Mouse (Mus musculus): ENCODE data around the gene 5330417H12Rik.

- TF ChIP-seq CTCF (IDR thresholded peaks at IDR 0.05; ENCODE audit: low read depth, low read length): no peak
- TF ChIP-seq POLR2A (IDR thresholded peaks at IDR 0.05; ENCODE audit: borderline replicate concordance, low read depth, low read length): no peak
Observed at GRCm38 (mm10) chr7:107663621-107664020, 38.7 kb upstream of the 5330417H12Rik start.
